Comparison of ENCODE assay signal across 8 mouse cellular contexts in genomic region chr3:31902504-31903330, GRCm38 (mm10). TPM values are rescaled to one million over a fixed set of nuclear protein-coding genes. Genes with fewer than 3 reads are reported as not detected.
DNase-seq lines count a peak whose midpoint lies in the region; ATAC-seq lines count a peak whose summit lies in the region.

TSS of gene Kcnmb2 (plus strand) at chr3:31902507.

- ATAC-seq in heart, embryonic 15.5 days (replicated peaks; ENCODE audit: insufficient number of reproducible peaks, insufficient read depth, low FRiP score, low read depth) = no peak
- no peak; the same call in 1 of the 2 replicates for ATAC-seq in embryonic facial prominence, embryonic 13.5 days (ENCODE audit: insufficient number of reproducible peaks, insufficient read depth, low FRiP score, low TSS enrichment, low read depth)
- ATAC-seq in midbrain, embryonic 16.5 days = peak; percentile 85

- H3K27me3 ChIP-seq in heart, embryonic 15.5 days = no peaks in the 10 kb centered on the region
- H3K27me3 ChIP-seq in embryonic facial prominence, embryonic 13.5 days = peaks cover 27% of the 10 kb centered on the region
- H3K27me3 ChIP-seq in midbrain, embryonic 16.5 days (ENCODE audit: control insufficient read depth, insufficient read depth, low read depth, low read length) = no peaks in the 10 kb centered on the region

- no peak within 1 kb of the TSS for H3K27ac ChIP-seq in heart, embryonic 15.5 days
- no peak within 1 kb of the TSS for H3K27ac ChIP-seq in embryonic facial prominence, embryonic 13.5 days
- H3K27ac ChIP-seq in midbrain, embryonic 16.5 days (ENCODE audit: low read length) = peak within 1 kb of the TSS; percentile 62

- peaks cover 16% of the 10 kb centered on the region for H3K4me1 ChIP-seq in heart, embryonic 15.5 days (replicated peaks)
- peaks cover 13% of the 10 kb centered on the region for H3K4me1 ChIP-seq in embryonic facial prominence, embryonic 13.5 days
- H3K4me1 ChIP-seq in midbrain, embryonic 16.5 days (ENCODE audit: control insufficient read depth, insufficient read depth, low read length) = peaks cover 13% of the 10 kb centered on the region; the same call in 1 of the 2 replicates

- 2% methylated on average over 22 of the region's 22 CpGs for WGBS in heart, embryonic 15.5 days
- 2% methylated on average over 22 of the region's 22 CpGs for WGBS in embryonic facial prominence, embryonic 13.5 days
- under 1% methylated on average over 22 of the region's 22 CpGs for WGBS in midbrain, embryonic 16.5 days

- no peak for DNase-seq in heart, postnatal 25 days (ENCODE audit: low spot score)
- DNase-seq in ZHBTc4 (ENCODE audit: low read depth, low spot score) = peak; percentile 42
- peak; percentile 16 for DNase-seq in layer of hippocampus, adult 11-12 months (ENCODE audit: low spot score)
- DNase-seq in thymus, postnatal 25 days = no peak
- no peak for DNase-seq in gastrocnemius, postnatal 14 days

- intact Hi-C loops in heart, postnatal 25 days (cut with DNase I) = no loop called here
- intact Hi-C loops in gastrocnemius, postnatal 14 days (cut with DNase I; ENCODE audit: low total_unique reads) = no loop called here

- H3K4me3 ChIP-seq in heart, embryonic 15.5 days = peak within 1 kb of the TSS; percentile 35
- H3K4me3 ChIP-seq in embryonic facial prominence, embryonic 13.5 days = peak within 1 kb of the TSS; percentile 36
- peak within 1 kb of the TSS; percentile 52 for H3K4me3 ChIP-seq in midbrain, embryonic 16.5 days (ENCODE audit: low read depth, low read length)

- no peak within 1 kb of the TSS for H3K9ac ChIP-seq in heart, embryonic 15.5 days
- H3K9ac ChIP-seq in embryonic facial prominence, embryonic 13.5 days = peak within 1 kb of the TSS; percentile 53
- H3K9ac ChIP-seq in midbrain, embryonic 16.5 days (ENCODE audit: low read depth, low read length) = peak within 1 kb of the TSS; percentile 74

- peak within 1 kb of the TSS; percentile 68 for H3K4me2 ChIP-seq in heart, embryonic 15.5 days
- peak within 1 kb of the TSS; percentile 65 for H3K4me2 ChIP-seq in embryonic facial prominence, embryonic 13.5 days
- peak within 1 kb of the TSS; percentile 74 for H3K4me2 ChIP-seq in midbrain, embryonic 16.5 days (ENCODE audit: low read length)

- no peaks in the 10 kb centered on the region for H3K9me3 ChIP-seq in heart, embryonic 15.5 days (replicated peaks)
- no peaks in the 10 kb centered on the region for H3K9me3 ChIP-seq in embryonic facial prominence, embryonic 13.5 days
- H3K9me3 ChIP-seq in midbrain, embryonic 16.5 days (replicated peaks; ENCODE audit: control insufficient read depth, low read length, poor library complexity, severe bottlenecking) = no peaks in the 10 kb centered on the region

- no peaks in the 10 kb centered on the region for H3K36me3 ChIP-seq in heart, embryonic 15.5 days
- no peaks in the 10 kb centered on the region for H3K36me3 ChIP-seq in embryonic facial prominence, embryonic 13.5 days
- H3K36me3 ChIP-seq in midbrain, embryonic 16.5 days (ENCODE audit: control insufficient read depth, insufficient read depth, low read length) = no peaks in the 10 kb centered on the region

RNA-seq across cellular contexts. Expression of gene Kcnmb2, which starts in this region (rescaled TPM):
- polyA plus RNA-seq in heart, embryonic 15.5 days (2015; fragmentation: Nextera tagmentation; extraction: Ambion mirVana) = 0.33 and 0.47 TPM in 2 replicates
- total RNA-seq in heart, postnatal 25 days (2021) = not detected
- polyA plus RNA-seq in embryonic facial prominence, embryonic 13.5 days (2015; fragmentation: Nextera tagmentation; extraction: Ambion mirVana) = 1.5 and 2.2 TPM in 2 replicates
- 13.2 and 13.4 TPM in 2 replicates for polyA plus RNA-seq in midbrain, embryonic 16.5 days (2015; fragmentation: Nextera tagmentation; extraction: Ambion mirVana)
- total RNA-seq in gastrocnemius, postnatal 14 days (2021) = under 1 TPM; 0.47 to 0.58 TPM

Comparison
In these comparisons a context has a peak if more than half of its experiments do, and no peak if none do; other contexts are left out.
1. DNase-seq: peak in ZHBTc4 (single experiment) and layer of hippocampus, adult 11-12 months (single experiment); none in heart, postnatal 25 days (single experiment), thymus, postnatal 25 days (single experiment) and gastrocnemius, postnatal 14 days (single experiment).
2. Peak in every context shown above with its lines, with median percentiles within 50 percentile points of each other: H3K4me2 ChIP-seq and H3K4me3 ChIP-seq.